Mouse (Mus musculus) E14TG2a.4 (cell line): Measurements from ENCODE around the gene Jmjd7.

Experiments used
- CTCF ChIP-seq: conservative IDR thresholded peaks from 2 replicates; pipeline ENCODE4 v1.5.1; 2014; ENCODE audit warnings: low read length
- NANOG ChIP-seq: IDR thresholded peaks from 2 replicates; pipeline ENCODE4 v1.6.1; 2014; ENCODE audit warnings: borderline replicate concordance, low read length, mixed read lengths
- POU5F1 ChIP-seq: IDR thresholded peaks from 2 replicates; pipeline ENCODE4 v1.6.1; 2014; ENCODE audit warnings: low read length, borderline replicate concordance

- TF ChIP-seq CTCF = no peak
- no peak for TF ChIP-seq NANOG
- TF ChIP-seq POU5F1 = no peak
Measured at GRCm38 (mm10) chr2:120044676-120045075, 17.4 kb downstream of the Jmjd7 start.
